In genomic region chr7:91214921-91215320, GRCm38 (mm10) we compare ENCODE assay signal across 20 mouse cellular contexts.
"Had no signal": no experiment of that assay in that cellular context is flagged by ENCODE, and none has a peak within 500 bp of the region (broad histone marks: within the 10 kb centered on the region; RNA-seq: fewer than 3 reads in every experiment).

No protein-coding gene starts in this region.

- H3K27me3 ChIP-seq: limb, embryonic 12.5 days; limb, embryonic 15.5 days; midbrain, embryonic 12.5 days; stomach, embryonic 15.5 days had no signal

- H3K27ac ChIP-seq: kidney, postnatal 0 days; left cerebral cortex, adult 2 months; limb, embryonic 12.5 days; limb, embryonic 15.5 days; liver, embryonic 14.5 days; macrophage; midbrain, embryonic 12.5 days; stomach, embryonic 15.5 days had no signal

- H3K4me3 ChIP-seq: left cerebral cortex, adult 2 months; limb, embryonic 12.5 days; limb, embryonic 15.5 days; midbrain, embryonic 12.5 days; stomach, embryonic 15.5 days had no signal

- H3K9me3 ChIP-seq: limb, embryonic 12.5 days; limb, embryonic 15.5 days; midbrain, embryonic 12.5 days; stomach, embryonic 15.5 days had no signal

- H3K4me2 ChIP-seq: limb, embryonic 12.5 days; limb, embryonic 15.5 days; liver, embryonic 11.5 days; lung, embryonic 14.5 days; midbrain, embryonic 12.5 days; stomach, embryonic 15.5 days had no signal

- H3K9ac ChIP-seq: limb, embryonic 12.5 days; limb, embryonic 15.5 days; liver, embryonic 14.5 days; liver, postnatal 0 days; lung, embryonic 14.5 days; midbrain, embryonic 12.5 days; stomach, embryonic 15.5 days had no signal

- H3K36me3 ChIP-seq: limb, embryonic 12.5 days; limb, embryonic 15.5 days; midbrain, embryonic 12.5 days; stomach, embryonic 15.5 days had no signal

- H3K4me1 ChIP-seq: limb, embryonic 12.5 days; limb, embryonic 15.5 days; stomach, embryonic 15.5 days had no signal

- ATAC-seq: intestine, postnatal 0 days; liver, postnatal 0 days; lung, postnatal 0 days; midbrain, embryonic 16.5 days had no signal

- DNase-seq: kidney, adult 2 months; kidney, postnatal 36 days; layer of hippocampus, postnatal 36 days; liver, postnatal 0 days; lung, embryonic 14.5 days; right cerebral cortex, postnatal 25 days; spleen, adult 18-20 months; thymus, postnatal 25 days had no signal
